Mouse (Mus musculus) limb, embryonic 10.5 days (tissue): ENCODE data around the gene Ubiad1. TPM values are rescaled to one million over a fixed set of nuclear protein-coding genes. Genes with fewer than 3 reads are reported as not detected.

Source experiments
- DNase-seq: peaks from one replicate; pipeline ENCODE4 v3.0.0-alpha.2; 2017; ENCODE audit warnings: low spot score
- H3K27ac ChIP-seq: fragments of 300-500 bp; sonication (generic); 2 replicates; pipeline ENCODE4 v1.5.1; 2016; ENCODE audit warnings: mild to moderate bottlenecking
- H3K27me3 ChIP-seq: fragments of 300-500 bp; sonication (generic); 2 replicates; pipeline ENCODE4 v1.6.1; 2016; ENCODE audit warnings: low read depth, mild to moderate bottlenecking; ENCODE audit not compliant: poor library complexity, severe bottlenecking
- H3K36me3 ChIP-seq: fragments of 300-500 bp; sonication (generic); 2 replicates; pipeline ENCODE4 v1.6.1; 2016; ENCODE audit warnings: mild to moderate bottlenecking, moderate library complexity
- H3K4me1 ChIP-seq: fragments of 300-500 bp; sonication (generic); 2 replicates; pipeline ENCODE4 v1.6.1; 2016
- H3K4me3 ChIP-seq: fragments of 300-500 bp; sonication (generic); 2 replicates; pipeline ENCODE4 v1.5.1; 2016; ENCODE audit warnings: mild to moderate bottlenecking, moderate library complexity
- H3K9me3 ChIP-seq: fragments of 300-500 bp; sonication (generic); replicated peaks from 2 replicates; pipeline ENCODE4 v1.6.1; 2016; ENCODE audit warnings: mild to moderate bottlenecking
- WGBS: fragments of 180-500 bp; shearing (Covaris S2); methylation state at CpG from one replicate; pipeline ENCODE4 v1.1.7; 2016; 5-methylcytosine and 5-hydroxymethylcytosine counted together
- polyA plus RNA-seq: library from polyadenylated mRNA; unstranded; fragments of >200 nt; fragmentation: Nextera tagmentation; extraction: Ambion mirVana; gene quantifications from 2 replicates; pipeline ENCODE4 v1.2.1, GENCODE M21; 2016

Gene Ubiad1
- polyA plus RNA-seq, 1 experiment from 2014 or later, result 25.9 TPM

GRCm38 (mm10) chr4:148417074-148417526 lies 27.5 kb downstream of the Ubiad1 start:
- DNase-seq, result no peak
- H3K27me3 ChIP-seq, result peaks cover 42% of the 10 kb centered on the region
- no peak overlapping the region for H3K27ac ChIP-seq
- no peaks in the 10 kb centered on the region for H3K9me3 ChIP-seq
- no peaks in the 10 kb centered on the region for H3K36me3 ChIP-seq
- H3K4me3 ChIP-seq, result no peak overlapping the region
- WGBS, result 56% methylated on average over 11 of the region's 11 CpGs
- peaks cover 37% of the 10 kb centered on the region for H3K4me1 ChIP-seq

- no peaks in the 10 kb centered on the region for H3K36me3 ChIP-seq
- no peak overlapping the region for H3K27ac ChIP-seq
- no peak for DNase-seq
- H3K27me3 ChIP-seq, result peaks cover 42% of the 10 kb centered on the region
- peaks cover 37% of the 10 kb centered on the region for H3K4me1 ChIP-seq
- WGBS, result 6% methylated on average over 16 of the region's 16 CpGs
- peak overlapping the region; percentile 31 for H3K4me3 ChIP-seq
- H3K9me3 ChIP-seq, result no peaks in the 10 kb centered on the region
These were observed 29.0 kb downstream of the Ubiad1 start for GRCm38 (mm10) chr4:148415575-148415974.

- Histone ChIP-seq H3K27me3 (peaks cover 53% of the 10 kb centered on the region), H3K4me3 (no peak overlapping the region), H3K36me3 (no peaks in the 10 kb centered on the region), H3K27ac (no peak overlapping the region), H3K9me3 (no peaks in the 10 kb centered on the region), H3K4me1 (peaks cover 37% of the 10 kb centered on the region)
- 69% methylated on average over 10 of the region's 10 CpGs for WGBS
- no peak for DNase-seq
These were observed 36.2 kb downstream of the Ubiad1 start for GRCm38 (mm10) chr4:148408256-148408975.

DNA sequence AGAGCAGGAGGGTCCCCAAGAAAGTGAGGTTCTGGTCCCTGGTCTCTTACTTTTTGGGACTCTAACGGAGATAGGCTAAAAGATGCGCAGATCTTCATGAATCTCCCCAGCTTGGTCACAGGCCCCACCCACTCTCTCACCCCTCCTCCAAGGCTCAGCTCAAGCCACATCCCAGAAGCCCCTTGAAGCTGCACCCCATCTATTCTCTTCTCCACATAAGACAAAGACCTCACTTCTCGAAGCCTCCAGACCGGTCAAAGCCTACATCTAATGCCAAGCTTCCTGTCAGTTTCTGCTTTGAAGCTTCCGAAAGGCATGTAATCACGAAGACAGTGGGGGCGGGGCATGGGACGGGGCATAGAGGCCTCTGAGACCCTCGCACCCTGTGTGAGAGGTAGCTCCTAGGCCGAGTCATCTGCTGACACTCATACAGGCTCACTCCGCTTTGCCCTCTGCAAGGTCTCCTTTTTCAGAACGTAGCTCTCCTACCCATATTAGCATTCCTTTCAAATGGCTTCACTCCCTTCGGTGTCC lies 39.2 kb downstream of the Ubiad1 start:
- H3K36me3 ChIP-seq, result no peaks in the 10 kb centered on the region
- 10% methylated on average over 13 of the region's 13 CpGs for WGBS
- H3K9me3 ChIP-seq, result no peaks in the 10 kb centered on the region
- H3K4me1 ChIP-seq, result peaks cover 58% of the 10 kb centered on the region
- H3K27me3 ChIP-seq, result peaks cover 80% of the 10 kb centered on the region
- DNase-seq, result no peak
- H3K4me3 ChIP-seq, result peak overlapping the region; percentile 21; the same call in 1 of the 2 replicates
- H3K27ac ChIP-seq, result no peak overlapping the region

- no peaks in the 10 kb centered on the region for H3K9me3 ChIP-seq
- no peak overlapping the region for H3K27ac ChIP-seq
- WGBS, result 16% methylated on average over 11 of the region's 11 CpGs
- H3K4me1 ChIP-seq, result peaks cover 64% of the 10 kb centered on the region
- DNase-seq, result no peak
- H3K4me3 ChIP-seq, result peak overlapping the region; percentile 21; the same call in 1 of the 2 replicates
- no peaks in the 10 kb centered on the region for H3K36me3 ChIP-seq
- peaks cover 80% of the 10 kb centered on the region for H3K27me3 ChIP-seq
These were observed 39.8 kb downstream of the Ubiad1 start for GRCm38 (mm10) chr4:148404748-148405147.

GRCm38 (mm10) chr4:148403402-148403801 lies 41.2 kb downstream of the Ubiad1 start:
- WGBS, result 15% methylated on average over 12 of the region's 12 CpGs
- no peaks in the 10 kb centered on the region for H3K36me3 ChIP-seq
- H3K27me3 ChIP-seq, result peaks cover 74% of the 10 kb centered on the region
- H3K4me1 ChIP-seq, result peaks cover 63% of the 10 kb centered on the region
- no peak overlapping the region for H3K4me3 ChIP-seq
- no peak overlapping the region for H3K27ac ChIP-seq
- H3K9me3 ChIP-seq, result no peaks in the 10 kb centered on the region
- DNase-seq, result no peak

- H3K36me3 ChIP-seq, result no peaks in the 10 kb centered on the region
- no peak overlapping the region for H3K4me3 ChIP-seq
- H3K4me1 ChIP-seq, result peaks cover 77% of the 10 kb centered on the region
- H3K27ac ChIP-seq, result 0 out of 2 replicates have a peak overlapping the region, but pooled peaks have one; percentile 46
- DNase-seq, result no peak
- WGBS, result 52% methylated on average over 9 of the region's 9 CpGs
- H3K9me3 ChIP-seq, result no peaks in the 10 kb centered on the region
- H3K27me3 ChIP-seq, result peaks cover 38% of the 10 kb centered on the region
These were observed 45.0 kb downstream of the Ubiad1 start for GRCm38 (mm10) chr4:148399437-148400094.

DNA sequence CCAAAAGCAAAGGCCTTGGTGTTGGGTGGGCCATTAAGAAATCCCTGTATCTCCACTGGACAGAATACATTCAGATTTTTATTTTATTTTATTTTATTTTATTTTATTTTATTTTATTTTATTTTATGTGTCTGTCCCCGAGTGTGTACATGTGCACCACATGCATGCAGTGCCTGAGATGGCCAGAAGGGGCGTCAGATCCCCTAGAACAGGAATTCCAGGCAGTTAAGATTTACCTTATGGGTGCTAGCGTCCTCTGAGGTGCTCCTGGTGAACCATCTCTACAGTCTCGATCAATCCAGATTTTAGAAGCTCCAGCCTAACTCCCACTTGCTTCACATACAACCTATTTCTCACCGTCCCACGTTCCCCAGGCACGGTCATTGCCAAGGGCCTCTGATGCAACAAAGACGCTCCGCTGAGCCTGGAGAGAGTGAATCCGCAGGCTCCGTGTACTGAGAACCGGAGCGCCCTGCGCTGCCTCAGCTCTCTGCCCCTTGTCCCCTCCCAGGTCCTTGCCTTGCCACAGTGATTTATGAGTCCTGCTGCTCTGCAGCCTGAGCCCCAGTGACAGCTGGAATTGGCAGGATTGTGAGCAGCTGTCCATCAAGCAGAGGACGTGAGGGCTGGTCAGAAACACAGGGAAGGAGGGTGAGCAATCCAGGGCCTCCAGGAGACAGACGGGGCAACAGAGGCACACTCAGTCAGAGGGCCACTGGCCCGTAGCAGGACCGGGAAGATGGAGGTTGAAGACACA lies 46.9 kb downstream of the Ubiad1 start:
- Histone ChIP-seq H3K27me3 (peaks cover 20% of the 10 kb centered on the region), H3K4me3 (no peak overlapping the region), H3K36me3 (no peaks in the 10 kb centered on the region), H3K9me3 (no peaks in the 10 kb centered on the region), H3K4me1 (peaks cover 79% of the 10 kb centered on the region), H3K27ac (peak overlapping the region; percentile 9; the same call in 1 of the 2 replicates)
- DNase-seq, result no peak
- 69% methylated on average over 18 of the region's 18 CpGs for WGBS

- Histone ChIP-seq H3K27ac (peak overlapping the region; percentile 11; the same call in 1 of the 2 replicates), H3K27me3 (peaks cover 20% of the 10 kb centered on the region), H3K9me3 (no peaks in the 10 kb centered on the region), H3K4me3 (no peak overlapping the region), H3K4me1 (peaks cover 82% of the 10 kb centered on the region), H3K36me3 (no peaks in the 10 kb centered on the region)
- DNase-seq, result no peak
- 82% methylated on average over 4 of the region's 4 CpGs for WGBS
These were observed 47.5 kb downstream of the Ubiad1 start for GRCm38 (mm10) chr4:148397113-148397512.

- H3K4me1 ChIP-seq, result peaks cover 77% of the 10 kb centered on the region
- H3K27ac ChIP-seq, result peak overlapping the region; percentile 71
- no peaks in the 10 kb centered on the region for H3K9me3 ChIP-seq
- WGBS, result 40% methylated on average over 6 of the region's 6 CpGs
- DNase-seq, result no peak
- no peaks in the 10 kb centered on the region for H3K36me3 ChIP-seq
- H3K27me3 ChIP-seq, result peaks cover 9% of the 10 kb centered on the region; the same call in 1 of the 2 replicates
- no peak overlapping the region for H3K4me3 ChIP-seq
These were observed 48.7 kb downstream of the Ubiad1 start for GRCm38 (mm10) chr4:148395875-148396274.

- DNase-seq, result peak; percentile 73
These were observed 49.4 kb downstream of the Ubiad1 start for GRCm38 (mm10) chr4:148395198-148395597.

GRCm38 (mm10) chr4:148391714-148392310 lies 52.8 kb downstream of the Ubiad1 start:
- H3K9me3 ChIP-seq, result no peaks in the 10 kb centered on the region
- H3K27me3 ChIP-seq, result peaks cover 8% of the 10 kb centered on the region; the same call in 1 of the 2 replicates
- H3K4me3 ChIP-seq, result no peak overlapping the region
- WGBS, result 73% methylated on average over 21 of the region's 21 CpGs
- no peaks in the 10 kb centered on the region for H3K36me3 ChIP-seq
- H3K27ac ChIP-seq, result no peak overlapping the region
- peaks cover 57% of the 10 kb centered on the region for H3K4me1 ChIP-seq
- no peak for DNase-seq

More at GRCm38 (mm10) chr4:148395198-148395597, 49.4 kb downstream of the Ubiad1 start:
- Histone ChIP-seq H3K4me1 (peaks cover 74% of the 10 kb centered on the region), H3K36me3 (no peaks in the 10 kb centered on the region), H3K27ac (peak overlapping the region; percentile 69; the same call in 1 of the 2 replicates), H3K27me3 (peaks cover 8% of the 10 kb centered on the region; the same call in 1 of the 2 replicates), H3K4me3 (0 out of 2 replicates have a peak overlapping the region, but pooled peaks have one; percentile 4), H3K9me3 (no peaks in the 10 kb centered on the region)
- 43% methylated on average over 7 of the region's 7 CpGs for WGBS
